Mouse (Mus musculus) CH12.LX (cell line): ENCODE results near the gene Sgms1. TPM values are rescaled to one million over a fixed set of nuclear protein-coding genes. Genes with fewer than 3 reads are reported as not detected.

Experiments used
- DNase-seq: peaks from one replicate; pipeline ENCODE4 v3.0.0-alpha.2; 2013; ENCODE audit errors: extremely low read depth
- H3K27ac ChIP-seq: 2 replicates; pipeline ENCODE4 v1.5.1; 2012; ENCODE audit warnings: low read depth, mild to moderate bottlenecking, control low read depth, moderate library complexity; ENCODE audit not compliant: insufficient read depth
- H3K27me3 ChIP-seq: replicated peaks from 2 replicates; pipeline ENCODE3; 2012; ENCODE audit warnings: inconsistent platforms
- H3K36me3 ChIP-seq, 2 experiments: replicated peaks in 1 of 2; 2 replicates each; pipeline versions ENCODE3 to v1.6.1; 2012; ENCODE audit warnings: inconsistent platforms in 1 of 2, low read length in 1 of 2, mild to moderate bottlenecking in 1 of 2, mixed read lengths in 1 of 2, moderate library complexity in 1 of 2; ENCODE audit not compliant: control insufficient read depth in 1 of 2, insufficient read depth in 1 of 2
- H3K4me1 ChIP-seq, 2 experiments: 2 replicates each; pipeline ENCODE4 v1.6.1; 2012; ENCODE audit warnings: inconsistent platforms in 1 of 2, moderate library complexity in 1 of 2; ENCODE audit not compliant: insufficient read depth in 2 of 2, control insufficient read depth in 1 of 2
- H3K4me2 ChIP-seq: 2 replicates; pipeline ENCODE4 v1.6.1; 2012; ENCODE audit warnings: low read depth, mild to moderate bottlenecking, control low read depth; ENCODE audit not compliant: poor library complexity, insufficient read depth, severe bottlenecking
- H3K4me3 ChIP-seq, 3 experiments: fragments of 150-350 bp in 1 of 3; sonication (generic) in 1 of 3; replicated peaks in 1 of 3; 2 replicates each; pipeline versions ENCODE3 to v1.5.1; 2011 to 2012; ENCODE audit warnings: low read depth in 2 of 3, low read length in 2 of 3, mild to moderate bottlenecking in 2 of 3, moderate library complexity in 2 of 3, control low read depth in 1 of 3, improper control_type of control experiment in 1 of 3, inconsistent platforms in 1 of 3, mixed read lengths in 1 of 3; ENCODE audit not compliant: poor library complexity in 1 of 3
- H3K79me2 ChIP-seq: replicated peaks from 2 replicates; pipeline ENCODE4 v1.6.1; 2012; ENCODE audit warnings: mild to moderate bottlenecking, moderate library complexity; ENCODE audit not compliant: control insufficient read depth, poor library complexity, insufficient read depth, severe bottlenecking; ENCODE audit errors: extremely low read depth
- H3K9ac ChIP-seq: 2 replicates; pipeline ENCODE4 v1.6.1; 2012; ENCODE audit warnings: low read depth, mild to moderate bottlenecking, control low read depth, moderate library complexity; ENCODE audit not compliant: insufficient read depth
- H3K9me3 ChIP-seq: replicated peaks from 2 replicates; pipeline ENCODE3; 2012; ENCODE audit warnings: low read length, inconsistent platforms, mixed read lengths
- BHLHE40 ChIP-seq: IDR thresholded peaks from 2 replicates; pipeline ENCODE4 v1.6.1; 2011; ENCODE audit warnings: mild to moderate bottlenecking, low read depth, low read length, improper control_type of control experiment
- CHD1 ChIP-seq: IDR thresholded peaks from 2 replicates; pipeline ENCODE4 v1.6.1; 2012; ENCODE audit warnings: low read depth, low read length, improper control_type of control experiment, inconsistent platforms
- CHD2 ChIP-seq: IDR thresholded peaks from 2 replicates; pipeline ENCODE4 v1.6.1; 2011; ENCODE audit warnings: low read length, improper control_type of control experiment
- CTCF ChIP-seq, 2 experiments: IDR thresholded peaks in 1 of 2; conservative IDR thresholded peaks in 1 of 2; 2 replicates each; pipeline ENCODE4 v1.5.1; 2011 to 2012; ENCODE audit warnings: low read depth in 2 of 2, low read length in 2 of 2, improper control_type of control experiment in 1 of 2, inconsistent platforms in 1 of 2, mild to moderate bottlenecking in 1 of 2, moderate library complexity in 1 of 2
- E2F4 ChIP-seq: IDR thresholded peaks from 2 replicates; pipeline ENCODE4 v1.6.1; 2011; ENCODE audit warnings: low read depth, low read length, improper control_type of control experiment; ENCODE audit not compliant: insufficient replicate concordance
- ELF1 ChIP-seq: IDR thresholded peaks from 2 replicates; pipeline ENCODE4 v1.6.1; 2014; ENCODE audit warnings: low read depth, mild to moderate bottlenecking, inconsistent platforms, low read length, improper control_type of control experiment
- EP300 ChIP-seq: IDR thresholded peaks from 2 replicates; pipeline ENCODE4 v1.6.1; 2011; ENCODE audit warnings: low read length, improper control_type of control experiment
- ETS1 ChIP-seq: conservative IDR thresholded peaks from 2 replicates; pipeline ENCODE4 v1.6.1; 2012; ENCODE audit warnings: low read depth, mild to moderate bottlenecking, inconsistent platforms, low read length, improper control_type of control experiment, moderate library complexity
- GABPA ChIP-seq: IDR thresholded peaks from 2 replicates; pipeline ENCODE4 v1.6.1; 2012; ENCODE audit warnings: low read depth, low read length, improper control_type of control experiment, inconsistent platforms; ENCODE audit not compliant: insufficient replicate concordance
- HCFC1 ChIP-seq: IDR thresholded peaks from 2 replicates; pipeline ENCODE4 v1.6.1; 2012; ENCODE audit warnings: low read depth, mild to moderate bottlenecking, inconsistent platforms, low read length, improper control_type of control experiment
- IRF4 ChIP-seq: IDR thresholded peaks from 2 replicates; pipeline ENCODE4 v1.6.1; 2014; ENCODE audit warnings: low read depth, mild to moderate bottlenecking, inconsistent platforms, low read length, improper control_type of control experiment
- JUN ChIP-seq: IDR thresholded peaks from 2 replicates; pipeline ENCODE4 v1.6.1; 2011; ENCODE audit warnings: low read depth, mild to moderate bottlenecking, low read length, improper control_type of control experiment, moderate library complexity; ENCODE audit not compliant: insufficient read depth
- JUND ChIP-seq: conservative IDR thresholded peaks from 2 replicates; pipeline ENCODE4 v1.6.1; 2011; ENCODE audit warnings: low read depth, low read length, improper control_type of control experiment
- KAT2A ChIP-seq: IDR thresholded peaks from 2 replicates; pipeline ENCODE4 v1.6.1; 2012; ENCODE audit warnings: low read length, improper control_type of control experiment, inconsistent platforms; ENCODE audit not compliant: insufficient replicate concordance
- MAFK ChIP-seq: IDR thresholded peaks from 2 replicates; pipeline ENCODE4 v1.6.1; 2011; ENCODE audit warnings: low read length, improper control_type of control experiment; ENCODE audit not compliant: insufficient replicate concordance
- MAX ChIP-seq: IDR thresholded peaks from 2 replicates; pipeline ENCODE4 v1.6.1; 2011; ENCODE audit warnings: low read length, improper control_type of control experiment
- MXI1 ChIP-seq: IDR thresholded peaks from 2 replicates; pipeline ENCODE4 v1.6.1; 2011; ENCODE audit warnings: mild to moderate bottlenecking, low read depth, low read length, improper control_type of control experiment
- MYC ChIP-seq: IDR thresholded peaks from 2 replicates; pipeline ENCODE4 v1.6.1; 2011; ENCODE audit warnings: low read depth, mild to moderate bottlenecking, improper control_type of control experiment, low read length
- NELFE ChIP-seq: IDR thresholded peaks from 2 replicates; pipeline ENCODE4 v1.6.1; 2011; ENCODE audit warnings: low read depth, low read length, improper control_type of control experiment
- NRF1 ChIP-seq: IDR thresholded peaks from 2 replicates; pipeline ENCODE4 v1.6.1; 2014; ENCODE audit warnings: low read depth, mild to moderate bottlenecking, inconsistent platforms, low read length, improper control_type of control experiment, moderate library complexity
- PAX5 ChIP-seq: IDR thresholded peaks from 2 replicates; pipeline ENCODE4 v1.6.1; 2012; ENCODE audit warnings: low read length, inconsistent platforms, mixed read lengths
- POLR2A ChIP-seq: IDR thresholded peaks from 2 replicates; pipeline ENCODE4 v1.6.1; 2011; ENCODE audit warnings: low read depth, mild to moderate bottlenecking, improper control_type of control experiment, low read length
- POLR2AphosphoS2 ChIP-seq: IDR thresholded peaks from 2 replicates; pipeline ENCODE4 v1.6.1; 2011; ENCODE audit warnings: low read depth, low read length, improper control_type of control experiment
- RAD21 ChIP-seq: IDR thresholded peaks from 2 replicates; pipeline ENCODE4 v1.6.1; 2011; ENCODE audit warnings: low read depth, mild to moderate bottlenecking, low read length, improper control_type of control experiment, moderate library complexity
- SIN3A ChIP-seq: IDR thresholded peaks from 2 replicates; pipeline ENCODE4 v1.6.1; 2012; ENCODE audit warnings: low read length, improper control_type of control experiment, inconsistent platforms
- USF1 ChIP-seq: IDR thresholded peaks from 2 replicates; pipeline ENCODE4 v1.6.1; 2014; ENCODE audit warnings: low read depth, mild to moderate bottlenecking, inconsistent platforms, low read length, improper control_type of control experiment
- USF2 ChIP-seq: conservative IDR thresholded peaks from 2 replicates; pipeline ENCODE4 v1.6.1; 2011; ENCODE audit warnings: low read depth, low read length, improper control_type of control experiment
- ZC3H11A ChIP-seq: IDR thresholded peaks from 2 replicates; pipeline ENCODE4 v1.6.1; 2012; ENCODE audit warnings: low read depth, mild to moderate bottlenecking, inconsistent platforms, low read length, improper control_type of control experiment
- ZKSCAN1 ChIP-seq: IDR thresholded peaks from 2 replicates; pipeline ENCODE4 v1.6.1; 2012; ENCODE audit warnings: low read depth, inconsistent platforms, low read length, improper control_type of control experiment, borderline replicate concordance
- ZMIZ1 ChIP-seq: IDR thresholded peaks from 2 replicates; pipeline ENCODE4 v1.6.1; 2012; ENCODE audit warnings: low read depth, mild to moderate bottlenecking, inconsistent platforms, low read length, improper control_type of control experiment
- ZNF384 ChIP-seq: IDR thresholded peaks from 2 replicates; pipeline ENCODE4 v1.6.1; 2012; ENCODE audit warnings: low read depth, low read length, improper control_type of control experiment, inconsistent platforms
- dilution Hi-C: fragments of 300-500 bp; cut with MboI; formaldehyde crosslinking; loops from 2 replicates; pipeline ENCODE4 v1.14.3; 2020; ENCODE audit warnings: low sequenced_read_pairs; ENCODE audit not compliant: extremely low pct_unique_long_range_greater_than_20kb, extremely low pct_ligation_motif_present
- in situ Hi-C: fragments of 300-500 bp; cut with MboI; formaldehyde crosslinking; loops from 3 replicates; pipeline ENCODE4 v1.14.3; 2019; ENCODE audit warnings: low sequenced_read_pairs, low pct_ligation_motif_present, low pct_unique_long_range_greater_than_20kb, mixed read lengths
- polyA plus RNA-seq: library from polyadenylated mRNA; unstranded; fragments of >175 nt; gene quantifications from 2 replicates; pipeline ENCODE4 v1.2.1, GENCODE M21; 2012; ENCODE audit warnings: low read depth; ENCODE audit not compliant: insufficient read length
- total RNA-seq, 2 experiments: library from RNA; depleted of rRNA; stranded (reverse); fragments of 300-350 nt in 1 of 2; fragments of >200 nt in 1 of 2; gene quantifications; 2 replicates each; pipeline ENCODE4 v1.2.3; 2012 to 2014

Gene Sgms1
- total and polyA plus RNA-seq, 3 experiments, result 1.4 to 1.8 (median 1.8) TPM

DNA sequence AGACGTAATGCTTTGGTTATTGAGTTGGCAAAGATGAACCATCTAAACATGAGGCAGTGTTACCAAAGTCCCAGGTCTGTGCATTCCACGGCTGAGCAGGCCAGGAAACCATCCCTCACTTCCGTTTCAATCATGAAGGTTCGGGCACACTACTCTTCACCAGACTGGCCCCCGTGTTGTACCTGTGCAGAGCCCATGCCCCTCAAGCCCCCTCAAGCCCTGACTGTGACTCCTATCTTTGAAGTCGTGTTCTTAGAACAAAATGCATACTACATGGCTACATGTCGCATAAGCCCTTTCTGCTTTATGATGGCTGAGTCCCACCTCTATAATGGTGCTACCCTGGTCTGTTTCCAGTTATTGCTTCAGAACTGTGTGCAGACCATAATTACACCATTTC lies 217.5 kb downstream of the Sgms1 start:
- Histone ChIP-seq H3K4me2 (no peak overlapping the region), H3K36me3 (no peaks in the 10 kb centered on the region)

DNA sequence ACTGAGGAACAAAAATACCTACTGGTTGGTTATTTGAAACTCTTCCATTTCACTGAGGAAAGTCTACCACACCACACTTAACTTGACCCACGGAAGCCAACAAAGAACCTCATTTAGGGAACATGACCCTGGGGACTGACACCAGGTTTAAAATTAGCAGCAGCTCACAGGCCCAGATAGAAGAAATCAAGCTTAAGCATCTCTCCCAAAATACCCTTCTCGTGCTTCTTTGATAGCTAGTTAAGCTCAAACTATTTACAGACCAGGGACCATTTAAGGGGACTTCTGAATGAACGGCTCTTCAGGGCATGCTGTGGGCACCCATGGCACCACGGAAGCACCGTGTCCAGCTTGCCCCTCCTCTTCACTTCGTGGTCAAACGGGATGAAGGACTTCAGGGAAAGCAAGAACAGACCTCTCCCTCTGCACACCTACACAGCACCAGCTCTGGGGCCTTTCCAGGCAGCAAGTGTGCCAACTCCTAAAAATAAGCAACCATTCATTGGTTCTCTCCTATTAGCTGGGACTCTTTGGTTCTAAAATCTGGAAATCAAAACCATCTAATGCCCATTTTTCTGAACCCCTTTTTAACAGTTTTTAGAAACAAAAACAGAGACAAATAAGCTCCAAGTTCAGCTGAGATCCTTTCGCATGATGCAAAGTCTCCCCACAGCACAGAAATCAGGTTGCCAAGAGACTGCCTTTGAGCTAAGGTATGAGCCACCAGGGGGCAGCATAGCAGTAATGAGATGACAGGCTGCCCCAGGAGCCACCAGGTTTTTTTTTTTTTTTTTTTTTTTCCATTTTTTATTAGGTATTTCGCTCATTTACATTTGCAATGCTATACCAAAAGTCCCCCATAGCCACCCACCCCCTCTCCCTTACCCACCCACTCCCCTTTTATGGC lies 219.6 kb downstream of the Sgms1 start:
- Histone ChIP-seq H3K27ac (peak overlapping the region; percentile 75), H3K4me2 (peak overlapping the region; percentile 22; the same call in 1 of the 2 replicates), H3K9ac (peak overlapping the region; percentile 60), H3K79me2 (no peaks in the 10 kb centered on the region), H3K4me3 (no peak overlapping the region), H3K27me3 (no peaks in the 10 kb centered on the region), H3K4me1 (peaks cover 17 to 44% of the 10 kb centered on the region in 2 experiments), H3K36me3 (no peaks in the 10 kb centered on the region), H3K9me3 (no peaks in the 10 kb centered on the region)
- in situ Hi-C loops (no loop called here), dilution Hi-C loops (no loop called here)
- DNase-seq, result peak; percentile 89
- TF ChIP-seq POLR2AphosphoS2 (no peak), PAX5 (no peak), CTCF (conservative IDR thresholded peaks at IDR 0.05 in 1 of 2, IDR thresholded peaks at IDR 0.05 in 1 of 2; ENCODE audit: low read depth in 2 of 2, low read length in 2 of 2) (peak; percentile 38 to 73; a peak in 3 of 4 replicates), IRF4 (no peak), USF1 (no peak), RAD21 (peak; percentile 60), POLR2A (no peak), E2F4 (no peak), NELFE (no peak), CHD1 (no peak), JUN (no peak), JUND (no peak), HCFC1 (no peak), CHD2 (no peak), ETS1 (0 out of 2 replicates have a peak, but pooled peaks have one; percentile 9), NRF1 (no peak), ZC3H11A (peak; percentile 26; the same call in 1 of the 2 replicates), MXI1 (no peak), KAT2A (no peak), ELF1 (no peak), MAFK (peak; percentile 23; the same call in 1 of the 2 replicates), SIN3A (no peak), EP300 (no peak), ZNF384 (peak; percentile 92), USF2 (no peak), ZKSCAN1 (no peak), BHLHE40 (0 out of 2 replicates have a peak, but pooled peaks have one; percentile 14), MYC (no peak), MAX (no peak), GABPA (no peak)

More for the DNA sequence above, 217.5 kb downstream of the Sgms1 start:
- Histone ChIP-seq H3K4me3 (no peak overlapping the region), H3K9me3 (no peaks in the 10 kb centered on the region), H3K9ac (no peak overlapping the region), H3K4me1 (peaks cover 17 to 39% of the 10 kb centered on the region in 2 experiments)
- dilution Hi-C loops, result no loop called here
- in situ Hi-C loops, result no loop called here
- DNase-seq, result no peak
- TF ChIP-seq BHLHE40 (no peak), IRF4 (no peak), SIN3A (no peak), ZMIZ1 (no peak)
- TF ChIP-seq, all 38 proteins: peak for 0
- no peaks in the 10 kb centered on the region for H3K27me3 ChIP-seq
- H3K27ac ChIP-seq, result no peak overlapping the region
- no peaks in the 10 kb centered on the region for H3K79me2 ChIP-seq
